Mouse (Mus musculus) stomach, postnatal 0 days (tissue): ENCODE measurements at regions not wholly inside any gene's neighbourhood (a gene's known extent, or its start where the extent isn't known, plus 50 kb on each side); places are given as distances from the start of the nearest gene placed in this dataset.

Experiments used
- ATAC-seq: fragments of 200-750 bp; cut with Nextera tagmentation; 2 replicates; pipeline ENCODE4 v1.8.0; 2017; ENCODE audit not compliant: low FRiP score, low TSS enrichment
- DNase-seq: peaks from one replicate; pipeline ENCODE4 v3.0.0-alpha.2; 2016; ENCODE audit warnings: low spot score
- H3K27ac ChIP-seq: fragments of 300-500 bp; sonication (generic); replicated peaks from 2 replicates; pipeline ENCODE4 v1.5.1; 2014; ENCODE audit warnings: mild to moderate bottlenecking, control low read depth
- H3K27me3 ChIP-seq: fragments of 300-500 bp; sonication (generic); 2 replicates; pipeline ENCODE4 v1.6.1; 2014; ENCODE audit warnings: low read length; ENCODE audit not compliant: control insufficient read depth, insufficient read depth
- H3K36me3 ChIP-seq: fragments of 300-500 bp; sonication (generic); 2 replicates; pipeline ENCODE4 v1.6.1; 2014; ENCODE audit warnings: low read length, mixed read lengths; ENCODE audit not compliant: control insufficient read depth, insufficient read depth
- H3K4me1 ChIP-seq: fragments of 300-500 bp; sonication (generic); replicated peaks from 2 replicates; pipeline ENCODE4 v1.6.1; 2014; ENCODE audit warnings: antibody characterized with exemption; ENCODE audit not compliant: control insufficient read depth, insufficient read depth
- H3K4me2 ChIP-seq: fragments of 300-500 bp; sonication (generic); replicated peaks from 2 replicates; pipeline ENCODE4 v1.6.1; 2014; ENCODE audit warnings: low read depth, mild to moderate bottlenecking, control low read depth, moderate library complexity
- H3K4me3 ChIP-seq: fragments of 300-500 bp; sonication (generic); 2 replicates; pipeline ENCODE4 v1.5.1; 2014; ENCODE audit warnings: low read depth, low read length, control low read depth
- H3K9ac ChIP-seq: fragments of 300-500 bp; sonication (generic); 2 replicates; pipeline ENCODE4 v1.6.1; 2014; ENCODE audit warnings: mild to moderate bottlenecking, low read length, control low read depth, mixed read lengths
- H3K9me3 ChIP-seq: fragments of 300-500 bp; sonication (generic); 2 replicates; pipeline ENCODE4 v1.6.1; 2016; ENCODE audit warnings: low read length; ENCODE audit not compliant: control insufficient read depth
- CTCF ChIP-seq: IDR thresholded peaks from 2 replicates; pipeline ENCODE4 v1.5.1; 2016; ENCODE audit warnings: antibody characterized with exemption, low read depth, mild to moderate bottlenecking, moderate library complexity
- EP300 ChIP-seq: optimal IDR thresholded peaks from 2 replicates; pipeline ENCODE3; 2016; ENCODE audit warnings: antibody characterized with exemption
- WGBS: fragments of 180-500 bp; shearing (Covaris S2); extraction: QIAGEN DNeasy Blood & Tissue Kit; methylation state at CpG from one replicate; pipeline ENCODE4 v1.1.7; 2014; 5-methylcytosine and 5-hydroxymethylcytosine counted together

- no peak for DNase-seq
- H3K4me1 ChIP-seq: no peaks in the 10 kb centered on the region
- TF ChIP-seq CTCF: no peak
- TF ChIP-seq EP300: no peak
- 24% methylated on average over 8 of the region's 8 CpGs for WGBS
- ATAC-seq: no peak
- H3K9me3 ChIP-seq: no peaks in the 10 kb centered on the region
- no peak overlapping the region for H3K9ac ChIP-seq
- no peaks in the 10 kb centered on the region for H3K36me3 ChIP-seq
- H3K4me2 ChIP-seq: no peak overlapping the region
- no peak overlapping the region for H3K4me3 ChIP-seq
- no peak overlapping the region for H3K27ac ChIP-seq
- no peaks in the 10 kb centered on the region for H3K27me3 ChIP-seq
Observed at GRCm38 (mm10) chr3:120865036-120865435, 306.5 kb downstream of the Rwdd3 start.

GRCm38 (mm10) chr3:120861641-120862040, 309.9 kb downstream of the Rwdd3 start:
- no peak for TF ChIP-seq CTCF
- TF ChIP-seq EP300: no peak

GRCm38 (mm10) chr3:120858281-120858680, 313.2 kb downstream of the Rwdd3 start:
- Histone ChIP-seq H3K9ac (no peak overlapping the region), H3K9me3 (no peaks in the 10 kb centered on the region), H3K4me1 (no peaks in the 10 kb centered on the region), H3K4me2 (no peak overlapping the region), H3K27me3 (no peaks in the 10 kb centered on the region), H3K27ac (no peak overlapping the region), H3K36me3 (no peaks in the 10 kb centered on the region), H3K4me3 (no peak overlapping the region)
- TF ChIP-seq CTCF (no peak), EP300 (no peak)
- DNase-seq (no peak), ATAC-seq (no peak)
- 62% methylated on average over 13 of the region's 13 CpGs for WGBS

More at GRCm38 (mm10) chr3:120861641-120862040, 309.9 kb downstream of the Rwdd3 start:
- Histone ChIP-seq H3K9me3 (no peaks in the 10 kb centered on the region), H3K9ac (no peak overlapping the region), H3K27ac (no peak overlapping the region), H3K36me3 (no peaks in the 10 kb centered on the region), H3K4me3 (no peak overlapping the region), H3K4me1 (no peaks in the 10 kb centered on the region), H3K27me3 (no peaks in the 10 kb centered on the region), H3K4me2 (no peak overlapping the region)
- DNase-seq (no peak), ATAC-seq (peak; percentile 80)
- 73% methylated on average over 4 of the region's 4 CpGs for WGBS

- Histone ChIP-seq H3K36me3 (no peaks in the 10 kb centered on the region), H3K9me3 (no peaks in the 10 kb centered on the region), H3K27ac (no peak overlapping the region), H3K4me1 (no peaks in the 10 kb centered on the region), H3K27me3 (no peaks in the 10 kb centered on the region), H3K4me3 (no peak overlapping the region), H3K9ac (no peak overlapping the region), H3K4me2 (no peak overlapping the region)
- ATAC-seq: no peak
- DNase-seq: no peak
- TF ChIP-seq EP300: no peak
- TF ChIP-seq CTCF: no peak
- WGBS: 62% methylated on average over 3 of the region's 3 CpGs
Observed at GRCm38 (mm10) chr3:120854322-120854721, 317.2 kb downstream of the Rwdd3 start.

GRCm38 (mm10) chr3:120843623-120844022, 327.9 kb downstream of the Rwdd3 start:
- H3K4me2 ChIP-seq: no peak overlapping the region
- no peaks in the 10 kb centered on the region for H3K36me3 ChIP-seq
- no peaks in the 10 kb centered on the region for H3K4me1 ChIP-seq
- DNase-seq (no peak), ATAC-seq (no peak)
- H3K27me3 ChIP-seq: no peaks in the 10 kb centered on the region
- 88% methylated on average over 2 of the region's 2 CpGs for WGBS
- H3K27ac ChIP-seq: no peak overlapping the region
- no peaks in the 10 kb centered on the region for H3K9me3 ChIP-seq
- TF ChIP-seq CTCF (no peak), EP300 (no peak)
- no peak overlapping the region for H3K4me3 ChIP-seq
- no peak overlapping the region for H3K9ac ChIP-seq

GRCm38 (mm10) chr3:120823536-120823935, 348.0 kb downstream of the Rwdd3 start:
- DNase-seq (no peak), ATAC-seq (no peak)
- Histone ChIP-seq H3K27me3 (no peaks in the 10 kb centered on the region), H3K4me2 (no peak overlapping the region), H3K27ac (no peak overlapping the region), H3K9ac (no peak overlapping the region), H3K4me3 (no peak overlapping the region), H3K36me3 (no peaks in the 10 kb centered on the region), H3K4me1 (no peaks in the 10 kb centered on the region), H3K9me3 (no peaks in the 10 kb centered on the region)
- no peak for TF ChIP-seq EP300
- TF ChIP-seq CTCF: no peak
- WGBS: 89% methylated on average over 19 of the region's 19 CpGs
